Mouse (Mus musculus) liver, embryonic 11.5 days (tissue): Measurements from ENCODE around the gene Rrp8. TPM values are rescaled to one million over a fixed set of nuclear protein-coding genes. Genes with fewer than 3 reads are reported as not detected.

Experiments used
- ATAC-seq: fragments of 200-750 bp; cut with Nextera tagmentation; replicated peaks from 2 replicates; pipeline ENCODE4 v1.8.0; 2017; ENCODE audit warnings: moderate number of reproducible peaks, mild to moderate bottlenecking, moderate TSS enrichment, moderate library complexity; ENCODE audit not compliant: low FRiP score
- DNase-seq: peaks from one replicate; pipeline ENCODE4 v3.0.0-alpha.2; 2017; ENCODE audit warnings: low spot score
- H3K27ac ChIP-seq: fragments of 300-500 bp; sonication (generic); 2 replicates; pipeline ENCODE4 v1.5.1; 2014; ENCODE audit warnings: mild to moderate bottlenecking, low read depth, low read length, control low read depth
- H3K27me3 ChIP-seq: fragments of 300-500 bp; sonication (generic); replicated peaks from 2 replicates; pipeline ENCODE4 v1.6.1; 2014; ENCODE audit warnings: low read length, mixed read lengths; ENCODE audit not compliant: control insufficient read depth, insufficient read depth
- H3K36me3 ChIP-seq: fragments of 300-500 bp; sonication (generic); 2 replicates; pipeline ENCODE4 v1.6.1; 2014; ENCODE audit warnings: mild to moderate bottlenecking, low read length, moderate library complexity, mixed read lengths; ENCODE audit not compliant: control insufficient read depth, insufficient read depth
- H3K4me1 ChIP-seq: fragments of 300-500 bp; sonication (generic); replicated peaks from 2 replicates; pipeline ENCODE4 v1.6.1; 2014; ENCODE audit warnings: low read length, mixed read lengths; ENCODE audit not compliant: control insufficient read depth, insufficient read depth
- H3K4me2 ChIP-seq: fragments of 300-500 bp; sonication (generic); 2 replicates; pipeline ENCODE4 v1.6.1; 2014; ENCODE audit warnings: mild to moderate bottlenecking, control low read depth, moderate library complexity
- H3K4me3 ChIP-seq: fragments of 300-500 bp; sonication (generic); 2 replicates; pipeline ENCODE4 v1.5.1; 2014; ENCODE audit warnings: low read depth, low read length, control low read depth
- H3K9ac ChIP-seq: fragments of 300-500 bp; sonication (generic); 2 replicates; pipeline ENCODE4 v1.6.1; 2014; ENCODE audit warnings: low read depth, low read length, control low read depth
- H3K9me3 ChIP-seq: fragments of 300-500 bp; sonication (generic); 2 replicates; pipeline ENCODE4 v1.6.1; 2016; ENCODE audit warnings: low read length, inconsistent platforms, mixed read lengths; ENCODE audit not compliant: control insufficient read depth
- WGBS: fragments of 180-500 bp; shearing (Covaris S2); extraction: QIAGEN DNeasy Blood & Tissue Kit; methylation state at CpG from one replicate; pipeline ENCODE4 v1.1.7; 2014; 5-methylcytosine and 5-hydroxymethylcytosine counted together
- polyA plus RNA-seq: library from polyadenylated mRNA; unstranded; fragments of >200 nt; fragmentation: Nextera tagmentation; extraction: Ambion mirVana; gene quantifications from 2 replicates; pipeline ENCODE4 v1.2.1, GENCODE M21; 2014

The Rrp8 gene
- polyA plus RNA-seq, 1 experiment from 2014 or later: 42.3 TPM

GRCm38 (mm10) chr7:105733836-105734235 is 3.3 kb downstream of the Rrp8 start:
- H3K4me1 ChIP-seq: peaks cover 14% of the 10 kb centered on the region
- no peak overlapping the region for H3K4me3 ChIP-seq
- no peaks in the 10 kb centered on the region for H3K27me3 ChIP-seq
- ATAC-seq (no peak), DNase-seq (peak; percentile 26)
- WGBS: 92% methylated on average over 11 of the region's 11 CpGs
- no peak overlapping the region for H3K27ac ChIP-seq
- H3K9me3 ChIP-seq: no peaks in the 10 kb centered on the region
- peaks cover 29% of the 10 kb centered on the region for H3K36me3 ChIP-seq
- no peak overlapping the region for H3K9ac ChIP-seq
- no peak overlapping the region for H3K4me2 ChIP-seq

DNA sequence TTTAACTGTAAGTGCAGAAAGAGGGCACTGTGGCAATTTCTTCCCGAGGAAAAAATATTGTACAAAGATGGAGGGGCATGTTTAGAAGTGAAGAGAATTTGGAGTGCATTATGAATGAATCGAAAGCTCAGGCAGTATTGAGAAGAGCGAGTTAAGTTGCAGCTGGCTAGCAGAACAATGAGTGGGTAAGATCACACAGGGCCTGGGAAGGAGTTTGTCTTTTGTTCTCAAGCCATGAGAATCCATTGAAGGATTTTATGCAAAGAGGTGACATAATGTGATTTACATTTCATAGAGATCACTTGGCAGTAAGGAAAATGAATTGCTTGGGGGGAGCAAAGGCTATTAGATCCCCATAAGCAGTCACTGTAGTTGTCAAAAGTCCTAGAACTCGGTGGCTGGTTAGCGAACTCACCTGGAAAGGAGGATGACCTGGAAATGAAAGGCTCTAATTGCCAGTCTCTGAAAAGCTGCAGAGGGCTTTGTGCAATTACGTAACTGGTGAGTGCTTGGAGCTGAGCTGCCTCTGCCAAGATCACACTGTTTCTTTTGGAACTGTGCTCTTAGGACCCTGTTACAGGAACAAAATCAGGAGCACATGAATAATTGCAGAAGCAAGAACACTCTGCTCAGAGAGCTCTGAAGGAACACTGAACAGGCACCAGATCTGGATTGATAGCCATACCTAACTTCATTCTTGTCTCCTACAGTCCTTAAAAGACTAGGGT is 8.3 kb downstream of the Rrp8 start:
- Histone ChIP-seq H3K27ac (no peak overlapping the region), H3K4me2 (no peak overlapping the region), H3K9me3 (no peaks in the 10 kb centered on the region), H3K36me3 (peaks cover 24% of the 10 kb centered on the region), H3K9ac (no peak overlapping the region), H3K27me3 (no peaks in the 10 kb centered on the region), H3K4me1 (no peaks in the 10 kb centered on the region), H3K4me3 (no peak overlapping the region)
- DNase-seq (no peak), ATAC-seq (no peak)
- 84% methylated on average over 6 of the region's 6 CpGs for WGBS

DNA sequence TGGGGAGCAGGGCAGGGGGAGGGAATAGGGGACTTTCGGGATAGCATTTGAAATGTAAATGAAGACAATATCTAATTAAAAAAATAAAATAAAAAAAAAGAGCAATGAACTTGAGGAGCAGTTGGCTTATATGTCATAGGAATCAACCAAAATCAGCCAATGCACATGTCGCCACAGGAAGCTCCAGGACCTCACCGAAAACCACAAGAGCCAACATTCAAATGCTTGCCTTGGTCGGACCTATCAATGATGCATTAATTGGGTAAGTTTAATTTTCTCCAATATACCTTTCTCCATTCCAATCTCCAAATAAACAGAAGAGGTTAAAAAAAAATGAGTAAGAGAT is 10.2 kb downstream of the Rrp8 start:
- ATAC-seq: no peak
- Histone ChIP-seq H3K4me2 (no peak overlapping the region), H3K36me3 (peaks cover 10% of the 10 kb centered on the region), H3K9ac (no peak overlapping the region), H3K27me3 (no peaks in the 10 kb centered on the region), H3K4me1 (no peaks in the 10 kb centered on the region), H3K27ac (no peak overlapping the region), H3K9me3 (no peaks in the 10 kb centered on the region), H3K4me3 (no peak overlapping the region)
- WGBS: 77% methylated on average over 4 of the region's 4 CpGs
- DNase-seq: no peak

GRCm38 (mm10) chr7:105726144-105726979 is 10.8 kb downstream of the Rrp8 start:
- Histone ChIP-seq H3K4me1 (no peaks in the 10 kb centered on the region), H3K9me3 (no peaks in the 10 kb centered on the region), H3K36me3 (peaks cover 4% of the 10 kb centered on the region), H3K4me3 (no peak overlapping the region), H3K4me2 (no peak overlapping the region), H3K9ac (no peak overlapping the region), H3K27ac (no peak overlapping the region), H3K27me3 (no peaks in the 10 kb centered on the region)
- ATAC-seq (peak; percentile 72), DNase-seq (no peak)
- WGBS: 81% methylated on average over 4 of the region's 4 CpGs

- H3K36me3 ChIP-seq: no peaks in the 10 kb centered on the region
- no peaks in the 10 kb centered on the region for H3K9me3 ChIP-seq
- H3K4me3 ChIP-seq: no peak overlapping the region
- DNase-seq (no peak), ATAC-seq (no peak)
- H3K4me2 ChIP-seq: no peak overlapping the region
- H3K27ac ChIP-seq: no peak overlapping the region
- no peaks in the 10 kb centered on the region for H3K27me3 ChIP-seq
- WGBS: 61% methylated on average over 2 of the region's 2 CpGs
- no peak overlapping the region for H3K9ac ChIP-seq
- no peaks in the 10 kb centered on the region for H3K4me1 ChIP-seq
These were observed 15.3 kb downstream of the Rrp8 start for GRCm38 (mm10) chr7:105721916-105722315.

- WGBS: 54% methylated on average over 3 of the region's 3 CpGs
These were observed 21.8 kb downstream of the Rrp8 start for GRCm38 (mm10) chr7:105715366-105715765.

GRCm38 (mm10) chr7:105708733-105709132 is 28.5 kb downstream of the Rrp8 start:
- DNase-seq: no peak
- peak; percentile 69 for ATAC-seq
- H3K9me3 ChIP-seq: no peaks in the 10 kb centered on the region
- H3K4me1 ChIP-seq: no peaks in the 10 kb centered on the region
- H3K27me3 ChIP-seq: no peaks in the 10 kb centered on the region
- H3K27ac ChIP-seq: no peak overlapping the region
- H3K4me3 ChIP-seq: no peak overlapping the region
- WGBS: 75% methylated on average over 5 of the region's 5 CpGs
- H3K4me2 ChIP-seq: no peak overlapping the region
- H3K36me3 ChIP-seq: no peaks in the 10 kb centered on the region
- H3K9ac ChIP-seq: no peak overlapping the region

More at GRCm38 (mm10) chr7:105715366-105715765, 21.8 kb downstream of the Rrp8 start:
- H3K9me3 ChIP-seq: no peaks in the 10 kb centered on the region
- H3K9ac ChIP-seq: no peak overlapping the region
- no peak overlapping the region for H3K4me3 ChIP-seq
- no peaks in the 10 kb centered on the region for H3K27me3 ChIP-seq
- DNase-seq: no peak
- no peak overlapping the region for H3K27ac ChIP-seq
- no peaks in the 10 kb centered on the region for H3K36me3 ChIP-seq
- ATAC-seq: no peak
- H3K4me1 ChIP-seq: no peaks in the 10 kb centered on the region
- no peak overlapping the region for H3K4me2 ChIP-seq

- H3K4me2 ChIP-seq: no peak overlapping the region
- H3K27me3 ChIP-seq: no peaks in the 10 kb centered on the region
- no peaks in the 10 kb centered on the region for H3K36me3 ChIP-seq
- H3K27ac ChIP-seq: no peak overlapping the region
- 85% methylated on average over 4 of the region's 4 CpGs for WGBS
- no peak overlapping the region for H3K9ac ChIP-seq
- H3K4me1 ChIP-seq: no peaks in the 10 kb centered on the region
- ATAC-seq: no peak
- H3K4me3 ChIP-seq: no peak overlapping the region
- no peaks in the 10 kb centered on the region for H3K9me3 ChIP-seq
- no peak for DNase-seq
These were observed 33.4 kb downstream of the Rrp8 start for GRCm38 (mm10) chr7:105703816-105704215.

GRCm38 (mm10) chr7:105703184-105703583 is 34.0 kb downstream of the Rrp8 start:
- no peak overlapping the region for H3K4me2 ChIP-seq

More at GRCm38 (mm10) chr7:105703184-105703583, 34.0 kb downstream of the Rrp8 start:
- Histone ChIP-seq H3K9ac (no peak overlapping the region), H3K4me1 (no peaks in the 10 kb centered on the region), H3K9me3 (no peaks in the 10 kb centered on the region), H3K4me3 (no peak overlapping the region), H3K27ac (no peak overlapping the region), H3K27me3 (no peaks in the 10 kb centered on the region), H3K36me3 (no peaks in the 10 kb centered on the region)
- 83% methylated on average over 16 of the region's 16 CpGs for WGBS
- ATAC-seq (no peak), DNase-seq (no peak)
